Mouse (Mus musculus): Measurements from ENCODE around the gene Actr3b.
"Not testable (repeated sequence)": the region's sequence is repeated elsewhere in the genome, so short reads cannot be mapped to it uniquely, and the experiment has no call there.

Gene Actr3b

DNA sequence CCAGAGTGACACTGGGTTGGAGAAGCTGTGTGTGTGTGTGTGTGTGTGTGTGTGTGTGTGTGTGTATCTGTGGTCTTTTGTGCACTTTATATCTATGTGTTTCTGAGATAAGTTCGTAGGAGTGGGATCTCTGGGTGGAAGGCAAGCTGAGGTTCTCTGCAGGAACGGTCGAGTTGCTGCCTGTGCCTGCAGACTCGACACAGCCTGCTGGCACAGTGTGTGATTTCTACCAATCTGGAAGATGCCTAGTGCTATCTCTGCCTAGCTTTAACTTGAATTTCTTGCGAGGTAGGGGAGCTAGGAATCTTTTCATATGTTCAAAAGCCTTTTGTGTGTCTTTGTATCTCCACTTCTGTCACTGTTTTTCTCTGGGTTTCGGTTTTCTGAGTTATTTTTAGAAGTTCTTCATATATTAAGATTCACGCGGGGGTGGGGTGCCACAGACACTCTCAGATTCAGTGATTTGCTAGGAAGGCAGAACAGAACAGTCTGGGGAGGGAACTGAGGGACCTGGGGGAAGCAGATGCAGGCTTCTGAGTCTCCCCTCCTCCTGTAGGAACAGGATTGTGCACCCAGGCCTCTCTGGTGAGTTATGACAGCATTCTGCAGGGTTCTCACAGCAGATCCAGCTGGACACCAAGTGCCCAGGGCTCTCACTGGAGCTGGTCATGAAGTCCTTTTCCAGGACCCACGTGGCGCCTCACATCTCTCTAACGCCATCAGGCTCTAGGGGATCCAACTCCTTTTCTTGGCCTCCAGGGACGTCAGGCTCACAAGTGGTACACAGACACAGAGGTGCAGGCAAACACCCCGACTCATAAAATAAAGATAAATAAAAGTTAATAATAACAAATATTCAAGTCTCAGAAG is 14.4 kb downstream of the Actr3b start:
- DNase-seq (ENCODE audit: low read depth) = no peak

DNA sequence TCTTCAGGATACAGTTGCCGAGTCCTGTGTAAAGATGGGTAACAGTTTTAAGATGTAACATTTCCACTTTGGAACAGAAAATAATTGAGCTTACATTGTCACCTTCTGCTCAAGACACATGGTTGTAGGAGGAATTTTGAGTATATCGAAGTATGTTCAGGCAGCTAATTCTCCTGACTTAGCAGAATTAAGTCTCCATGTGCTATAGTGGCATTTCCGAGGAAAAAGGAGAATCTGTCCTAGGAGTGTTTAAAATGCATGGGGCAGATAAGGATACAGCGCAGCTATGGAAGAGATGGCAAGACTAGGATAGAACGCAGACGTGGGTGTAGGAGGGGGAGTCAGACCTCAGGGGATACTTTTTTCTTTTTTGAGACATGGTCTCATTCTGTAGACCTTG is 31.8 kb downstream of the Actr3b start:
- DNase-seq (ENCODE audit: low read depth) = no peak

DNA sequence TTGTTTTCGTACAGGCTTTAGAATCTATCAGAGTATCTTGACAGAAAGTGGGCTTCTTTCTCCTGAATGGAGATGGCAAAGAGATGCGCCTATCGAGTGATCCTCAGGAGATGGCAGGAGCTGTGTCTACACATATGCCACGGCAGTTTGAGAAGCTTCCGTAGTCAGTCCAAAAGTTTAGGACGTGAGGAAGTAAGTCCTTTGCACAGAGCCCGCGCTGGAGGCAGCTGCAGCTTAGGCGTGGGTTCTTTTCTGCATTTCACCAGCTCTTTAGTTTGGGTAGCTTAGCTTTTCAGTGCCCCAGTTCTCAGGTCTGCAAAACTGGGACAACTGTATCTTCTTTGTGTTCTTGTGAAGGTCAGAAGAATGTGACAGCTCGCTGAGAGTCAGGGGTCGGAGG is 38.0 kb downstream of the Actr3b start:
- DNase-seq (ENCODE audit: low read depth) = no peak

DNA sequence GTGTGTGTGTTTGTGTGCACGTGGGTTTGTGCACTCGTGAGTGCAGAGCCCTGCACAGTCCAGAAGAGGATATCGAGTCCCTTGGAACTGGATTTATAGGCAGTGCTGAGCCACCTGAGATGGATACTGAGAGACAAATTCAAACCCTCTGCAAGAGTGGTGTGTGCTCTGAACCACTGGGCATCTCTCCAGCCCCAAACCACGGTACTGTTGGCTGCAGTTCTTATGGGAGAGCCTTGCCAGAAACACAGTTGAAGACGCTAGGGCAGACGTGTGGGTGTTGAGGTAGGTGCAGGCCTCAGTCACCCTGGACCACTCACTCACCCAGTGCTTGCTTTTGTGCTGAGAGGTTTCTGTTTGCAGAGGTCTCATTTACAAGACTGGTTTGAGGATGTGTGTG is 41.1 kb downstream of the Actr3b start:
- DNase-seq (ENCODE audit: low read depth) = no peak

DNA sequence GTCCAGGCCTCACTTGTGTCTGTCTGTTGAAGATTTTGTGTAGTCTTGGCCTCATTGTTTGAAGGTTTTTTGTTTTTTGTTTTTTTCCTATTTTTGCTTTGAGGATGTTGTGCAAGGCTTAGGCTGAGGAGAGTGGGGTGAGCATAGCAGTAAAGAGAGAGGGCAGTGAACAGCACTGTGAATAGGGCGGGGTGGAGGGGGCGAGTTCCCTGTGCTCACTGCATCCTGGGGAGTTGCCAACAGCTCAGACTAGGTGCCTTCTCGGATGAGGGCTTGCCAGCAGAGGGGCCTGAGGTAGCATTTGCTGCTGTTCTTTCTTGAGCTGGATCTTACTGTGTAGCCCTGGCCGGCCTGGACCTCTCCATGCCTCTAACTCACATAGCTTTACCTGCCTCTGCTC is 41.9 kb downstream of the Actr3b start:
- DNase-seq (ENCODE audit: low read depth) = no peak

DNA sequence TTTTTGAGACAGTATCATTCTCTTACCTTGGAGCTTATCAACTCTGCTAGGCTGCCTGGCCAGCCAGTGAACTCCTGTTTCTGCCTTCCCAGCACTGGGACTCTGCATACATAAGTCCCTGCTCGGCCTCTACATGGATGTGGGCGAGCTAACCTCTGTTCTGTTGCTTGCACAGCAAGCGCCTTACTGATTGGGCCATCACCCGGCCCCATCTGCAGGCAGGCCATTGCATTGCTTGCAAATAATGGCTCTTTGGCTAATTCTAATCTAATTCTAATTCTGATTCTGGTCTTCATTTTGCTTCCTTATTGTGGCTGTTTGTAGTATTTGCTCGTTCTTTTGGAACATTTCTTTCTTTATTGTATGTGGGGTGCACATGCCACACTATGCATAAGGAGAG is 44.8 kb downstream of the Actr3b start:
- DNase-seq (ENCODE audit: low read depth) = no peak

DNA sequence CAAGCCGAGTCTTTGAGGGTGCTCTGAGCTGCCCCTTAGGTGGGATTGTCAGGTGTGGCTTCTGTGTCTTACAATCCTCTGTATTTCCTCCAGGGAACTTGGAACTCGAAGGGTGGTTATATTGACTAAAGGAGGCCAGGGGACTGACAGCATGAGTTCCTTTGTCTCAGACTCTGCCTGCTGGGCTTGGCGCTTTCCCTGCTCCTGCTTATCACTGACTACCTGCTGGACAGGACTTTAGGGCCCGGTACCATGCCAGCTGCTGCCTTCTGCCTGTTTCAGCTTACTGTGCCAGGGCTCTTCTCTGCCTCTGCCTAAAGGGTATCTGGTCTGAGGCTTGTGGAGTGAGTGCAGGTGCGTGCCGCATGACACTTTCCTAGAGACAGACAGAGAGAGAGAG is 53.1 kb downstream of the Actr3b start:
- no peak for DNase-seq (ENCODE audit: low read depth)

DNA sequence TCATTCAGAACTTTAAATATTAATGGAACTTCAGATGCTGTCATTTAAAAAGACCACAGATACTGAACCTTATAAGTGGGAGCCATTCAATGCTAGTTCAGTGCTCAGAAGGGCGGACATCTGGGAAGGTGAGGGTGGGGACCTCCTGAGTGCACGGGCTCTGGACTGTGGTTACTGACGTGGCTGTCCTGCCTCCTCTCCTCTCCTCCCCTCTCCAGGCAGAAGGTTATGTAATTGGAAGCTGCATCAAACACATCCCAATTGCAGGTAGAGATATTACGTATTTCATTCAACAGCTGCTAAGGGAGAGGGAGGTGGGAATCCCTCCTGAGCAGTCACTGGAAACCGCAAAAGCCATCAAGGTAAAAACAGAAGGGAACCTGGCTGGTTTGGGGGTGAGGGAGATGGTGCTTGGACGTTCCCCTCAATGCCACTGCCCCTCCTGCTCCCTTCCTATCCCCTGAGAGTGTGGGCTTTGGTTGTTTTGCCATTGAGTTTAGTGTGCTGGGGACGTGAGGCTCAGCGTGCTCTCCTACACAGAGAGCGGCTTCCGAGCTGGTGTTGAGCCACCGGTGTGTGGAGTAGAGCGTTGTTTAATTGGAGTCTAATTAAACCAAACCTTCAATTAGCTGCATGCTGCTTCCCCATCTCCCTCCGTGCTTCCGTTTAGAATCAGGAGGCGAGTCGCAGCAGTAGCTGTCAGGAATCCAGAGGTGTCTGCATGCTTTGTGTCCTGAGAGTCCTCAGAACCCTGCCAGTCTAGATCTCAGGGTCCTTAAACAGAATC is 69.7 kb downstream of the Actr3b start:
- no peak for DNase-seq (ENCODE audit: low read depth)

DNA sequence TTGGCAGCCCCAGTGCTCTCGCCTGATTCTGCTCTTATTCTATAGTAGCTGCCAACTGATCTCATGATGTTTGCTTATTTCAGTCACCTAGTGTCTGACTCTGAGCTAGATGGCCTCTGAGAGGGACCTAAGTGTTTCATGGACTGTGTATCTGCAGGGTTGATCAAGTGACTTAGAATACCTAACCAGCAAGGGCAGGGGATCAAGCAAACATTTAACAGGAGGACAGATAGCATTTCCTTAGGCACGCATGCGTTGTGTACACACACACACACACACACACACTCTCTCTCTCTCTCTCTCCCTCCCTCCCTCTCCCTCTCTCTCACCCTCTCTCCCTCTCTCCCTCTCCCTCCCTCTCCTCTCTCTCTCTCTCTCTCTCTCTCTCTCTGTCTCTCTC is 71.0 kb downstream of the Actr3b start:
- no peak for DNase-seq (ENCODE audit: low read depth)

DNA sequence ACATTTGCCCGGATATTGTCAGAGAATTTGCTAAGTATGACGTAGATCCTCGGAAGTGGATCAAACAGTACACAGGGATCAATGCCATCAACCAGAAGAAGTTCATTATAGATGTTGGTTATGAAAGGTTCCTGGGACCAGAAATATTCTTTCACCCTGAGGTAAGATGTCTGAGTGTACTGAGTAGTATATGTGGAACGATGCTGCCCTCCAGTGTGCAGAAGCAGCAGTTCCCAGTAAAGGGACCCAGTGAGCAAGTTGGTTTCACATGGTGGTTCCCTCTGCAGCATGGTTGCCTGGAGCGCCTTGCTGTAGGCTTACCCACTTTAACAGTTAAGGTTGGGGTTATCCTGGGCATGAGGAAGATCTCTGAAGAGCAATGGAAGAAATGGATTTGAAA is 71.8 kb downstream of the Actr3b start:
- peak; percentile 26 for DNase-seq (ENCODE audit: low read depth)

DNA sequence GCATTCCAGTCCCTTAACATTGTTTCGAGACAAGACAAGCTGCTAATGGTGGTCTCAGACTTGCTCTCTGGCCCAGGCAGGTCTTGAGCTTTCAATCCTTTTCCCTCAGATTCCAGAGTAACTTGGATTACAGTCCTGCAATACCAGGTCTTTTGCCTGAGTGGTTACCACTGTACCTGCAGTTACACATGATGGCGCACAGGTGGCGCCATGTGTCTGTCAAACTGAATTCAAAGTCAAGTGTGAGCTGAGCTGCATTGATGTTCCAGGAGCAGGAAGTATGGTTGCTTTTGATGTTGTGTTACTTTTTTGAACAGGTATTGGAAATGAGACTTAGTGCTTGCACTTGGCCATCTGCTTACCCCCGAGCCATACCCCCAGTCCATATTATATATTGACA is 79.6 kb downstream of the Actr3b start:
- DNase-seq (ENCODE audit: low read depth) = peak; percentile 5

DNA sequence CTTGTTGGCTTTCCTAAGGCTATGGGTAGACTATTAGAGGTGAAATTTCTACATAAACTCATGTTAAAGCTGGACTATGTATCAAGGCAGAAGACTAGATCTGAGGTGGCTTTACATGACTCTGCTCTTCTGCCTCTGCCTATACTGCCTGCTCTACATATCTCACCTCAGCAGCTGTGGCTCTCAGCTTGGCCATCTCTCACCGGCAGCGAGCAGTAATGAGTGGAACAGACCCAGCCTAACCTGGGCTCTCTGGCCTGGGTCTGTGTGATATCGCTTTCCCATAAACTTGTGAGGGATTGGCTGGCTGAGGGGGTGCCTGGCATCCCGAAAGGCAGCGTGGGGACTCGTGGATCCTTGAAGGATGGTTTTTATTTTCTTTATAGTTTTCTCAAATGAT is 86.8 kb downstream of the Actr3b start:
- no peak for DNase-seq (ENCODE audit: low read depth)

DNA sequence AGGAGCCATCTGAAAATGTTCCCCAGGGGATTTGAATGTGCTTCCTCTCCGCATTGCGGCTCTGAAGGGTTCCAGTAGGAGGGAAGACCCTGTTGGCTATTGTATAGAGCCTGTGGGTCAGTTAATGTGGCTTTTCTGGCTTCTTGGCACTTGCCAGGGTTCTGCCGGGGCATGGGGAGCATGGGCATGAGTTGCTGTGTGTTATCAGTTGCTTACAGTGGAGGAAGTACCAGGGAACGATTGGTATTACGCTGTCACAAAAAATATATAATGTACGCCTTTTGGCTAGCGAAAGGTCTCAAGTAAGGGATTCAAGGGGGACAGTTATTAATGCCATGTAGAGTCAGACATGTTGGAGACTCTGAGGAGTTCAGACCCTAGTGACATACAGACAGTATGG is 87.4 kb downstream of the Actr3b start:
- DNase-seq (ENCODE audit: low read depth) = no peak

DNA sequence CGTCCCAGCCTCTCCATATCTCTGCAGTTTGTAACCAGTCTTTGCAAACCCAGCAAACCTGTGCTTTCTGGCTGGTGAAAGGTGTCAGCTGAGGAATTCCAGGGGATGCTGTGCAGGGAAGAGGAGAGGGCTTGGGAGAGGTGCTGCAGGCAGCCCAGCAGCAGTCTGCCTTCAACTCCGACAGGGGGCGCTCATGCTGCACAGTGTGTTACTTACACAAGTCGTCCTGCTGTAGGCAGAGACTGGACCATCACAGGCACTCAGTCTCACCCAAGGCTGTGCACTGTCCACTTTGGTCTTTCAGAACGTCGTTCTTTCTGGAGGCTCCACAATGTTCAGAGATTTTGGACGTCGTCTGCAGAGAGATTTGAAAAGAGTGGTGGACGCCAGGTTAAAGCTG is 88.3 kb downstream of the Actr3b start:
- DNase-seq (ENCODE audit: low read depth) = peak; percentile 6

DNA sequence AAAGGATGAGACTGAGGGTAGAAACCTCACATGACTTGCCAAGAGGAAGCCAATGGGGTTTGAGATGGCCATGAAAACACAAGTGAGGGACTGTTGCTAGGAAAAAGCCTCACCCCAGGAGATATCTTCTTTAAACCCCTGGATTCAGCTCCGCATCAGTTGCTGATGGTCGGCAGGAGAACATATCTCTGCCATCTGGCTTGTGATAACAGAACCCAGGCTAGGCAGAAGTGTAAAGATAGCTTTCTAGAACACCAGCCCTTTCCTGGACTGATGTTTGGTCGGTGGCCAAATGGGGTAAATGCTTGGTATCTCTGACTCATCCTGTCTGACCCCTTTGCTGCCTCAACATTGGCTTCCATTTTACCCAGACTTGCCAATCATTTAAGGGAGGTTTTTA is 106.4 kb downstream of the Actr3b start:
- DNase-seq (ENCODE audit: low read depth) = no peak

DNA sequence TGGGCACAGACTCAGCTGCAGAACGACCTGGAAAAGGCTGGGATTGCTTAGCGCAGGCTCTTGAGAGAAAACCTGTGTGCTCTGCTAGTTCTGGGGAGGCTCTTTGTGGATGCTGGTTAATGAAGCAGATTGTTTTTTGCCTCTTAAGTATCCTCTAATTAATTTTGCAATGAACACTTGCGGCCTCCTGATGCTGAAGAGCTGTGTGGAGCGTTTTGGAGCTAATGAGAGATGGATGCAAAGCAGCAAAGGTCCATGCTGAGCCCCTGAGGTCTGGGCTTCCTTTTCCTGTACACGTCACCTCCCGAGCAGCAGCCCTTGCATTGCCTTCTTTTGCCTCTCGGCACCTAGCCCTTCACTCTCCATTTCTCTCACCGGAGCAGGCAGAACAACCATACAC is 110.1 kb downstream of the Actr3b start:
- DNase-seq (ENCODE audit: low read depth) = no peak

DNA sequence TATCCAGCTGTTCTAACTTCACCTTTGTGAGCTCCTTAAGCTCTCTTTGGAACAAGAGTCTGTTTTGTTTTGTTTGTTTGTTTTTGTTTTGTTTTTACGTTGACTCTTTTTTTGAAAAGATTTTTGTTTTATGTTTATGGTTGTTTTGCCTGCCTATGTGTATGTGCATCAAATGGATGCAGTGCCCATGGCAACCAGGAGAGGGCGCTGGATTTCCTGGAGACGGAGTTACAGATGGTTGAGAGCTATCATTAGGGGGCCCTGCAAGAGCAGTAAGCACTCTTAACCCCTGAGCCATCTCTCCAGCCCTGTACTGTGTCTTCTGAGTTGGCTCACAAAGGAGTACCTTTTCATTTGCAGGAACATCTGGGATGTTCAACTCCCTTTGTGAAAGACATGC is 110.8 kb downstream of the Actr3b start:
- DNase-seq (ENCODE audit: low read depth) = no peak

DNA sequence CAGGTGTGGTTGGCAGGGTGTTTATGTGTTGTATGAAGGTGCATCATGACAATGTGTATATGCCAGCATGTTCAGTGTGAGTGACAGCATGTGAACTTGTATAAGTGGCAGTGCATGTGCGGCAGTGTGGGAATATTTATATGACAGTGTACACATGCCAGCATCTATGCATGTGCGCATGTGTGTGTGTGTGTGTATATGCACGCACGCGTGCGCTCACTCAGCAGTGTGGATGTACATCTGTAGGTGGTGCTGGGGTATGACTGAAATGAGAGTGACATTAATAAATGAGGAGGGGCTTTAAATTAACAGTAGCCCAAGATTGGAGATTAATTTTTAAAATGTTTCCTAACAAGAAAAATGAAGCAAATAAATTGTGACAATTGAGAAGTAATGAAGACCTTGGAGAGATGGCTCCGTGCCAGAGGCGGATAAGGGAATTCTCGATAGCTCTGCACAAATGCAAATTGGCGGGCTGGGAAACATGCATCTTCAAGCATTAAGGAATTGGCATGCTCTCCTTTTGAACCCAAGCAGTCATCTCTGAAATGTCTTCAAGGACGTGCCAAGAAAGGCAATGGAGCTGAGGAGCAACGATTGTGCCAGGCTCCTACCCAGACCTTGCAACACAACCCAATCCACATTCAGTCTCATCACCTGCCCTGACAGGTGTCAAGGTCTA is 111.7 kb downstream of the Actr3b start:
- no peak for DNase-seq (ENCODE audit: low read depth)

DNA sequence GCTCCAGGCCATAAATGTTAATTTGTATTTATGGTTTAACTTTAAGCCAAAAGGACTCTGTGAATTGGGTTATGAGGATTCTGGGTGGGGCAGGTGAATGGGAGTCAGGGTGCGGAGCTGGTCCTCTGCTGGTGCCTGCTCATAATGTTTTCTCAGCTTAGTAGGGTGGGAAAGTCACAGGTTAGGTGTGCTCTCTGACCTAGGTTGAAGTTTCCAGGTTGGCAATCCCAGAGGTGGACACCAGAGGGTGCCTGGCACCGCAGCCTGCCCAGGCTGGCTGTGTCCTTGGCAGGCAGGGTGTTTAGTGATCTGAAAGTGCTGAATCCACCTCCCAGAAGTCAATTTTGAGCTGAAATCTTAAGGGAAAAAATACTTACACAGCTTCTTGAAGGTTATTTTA is 113.2 kb downstream of the Actr3b start:
- no peak for DNase-seq (ENCODE audit: low read depth)

DNA sequence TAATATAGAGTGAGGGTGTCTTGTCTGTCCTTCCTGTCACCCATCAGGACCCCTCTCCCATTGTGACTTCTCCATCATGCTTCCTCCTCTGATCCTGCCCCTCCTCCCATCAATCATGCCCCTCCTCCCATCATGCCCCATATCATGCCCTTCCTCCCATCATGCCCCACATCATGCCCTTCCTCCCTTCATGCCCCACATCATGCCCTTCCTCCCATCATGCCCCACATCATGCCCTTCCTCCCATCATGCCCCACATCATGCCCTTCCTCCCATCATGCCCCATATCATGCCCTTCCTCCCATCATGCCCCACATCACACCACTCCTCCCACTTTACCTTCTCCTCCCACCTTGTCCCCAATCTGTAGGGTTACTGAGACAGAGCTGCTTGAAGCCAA is 116.1 kb downstream of the Actr3b start:
- DNase-seq (ENCODE audit: low read depth) = not testable (repeated sequence)

DNA sequence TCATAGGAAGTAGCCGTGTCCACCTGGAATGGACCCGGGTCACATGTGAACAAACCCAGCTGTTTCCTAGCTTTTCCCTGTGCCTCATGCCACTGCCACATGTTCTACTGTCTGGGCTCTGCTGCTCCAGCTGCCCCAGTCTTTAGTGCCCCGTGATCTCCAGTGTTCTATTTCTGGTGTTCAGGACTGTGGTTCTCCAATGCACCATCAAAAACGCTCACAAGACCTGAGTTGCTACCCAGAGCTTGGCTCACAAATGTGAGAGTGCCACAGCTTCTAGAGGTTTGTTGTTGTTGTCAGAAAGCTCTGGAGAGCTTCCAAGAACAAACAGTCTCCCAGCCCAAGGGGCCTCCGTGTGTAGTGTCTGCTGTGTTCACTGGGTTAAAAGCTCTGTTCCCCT is 117.5 kb downstream of the Actr3b start:
- no peak for DNase-seq (ENCODE audit: low read depth)

DNA sequence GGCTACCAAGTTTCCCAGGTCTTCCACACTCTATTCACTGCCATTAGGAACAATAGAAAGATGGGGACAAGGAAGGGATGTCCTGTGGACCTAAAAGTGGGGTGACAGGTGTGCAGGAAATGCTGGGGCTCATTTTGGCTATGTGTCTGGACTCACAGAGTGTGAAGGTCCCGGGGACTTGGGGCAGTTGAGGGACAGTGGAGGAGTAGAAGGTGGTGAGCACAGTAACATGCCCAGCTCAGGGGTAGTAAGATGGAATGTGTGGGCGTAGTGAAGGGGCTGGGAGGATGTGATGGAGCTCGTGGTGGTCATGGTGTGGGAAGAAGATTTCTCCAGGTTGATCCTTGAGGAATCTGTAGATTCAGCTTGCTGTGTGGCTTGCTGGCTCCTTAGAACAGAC is 118.2 kb downstream of the Actr3b start:
- no peak for DNase-seq (ENCODE audit: low read depth)

DNA sequence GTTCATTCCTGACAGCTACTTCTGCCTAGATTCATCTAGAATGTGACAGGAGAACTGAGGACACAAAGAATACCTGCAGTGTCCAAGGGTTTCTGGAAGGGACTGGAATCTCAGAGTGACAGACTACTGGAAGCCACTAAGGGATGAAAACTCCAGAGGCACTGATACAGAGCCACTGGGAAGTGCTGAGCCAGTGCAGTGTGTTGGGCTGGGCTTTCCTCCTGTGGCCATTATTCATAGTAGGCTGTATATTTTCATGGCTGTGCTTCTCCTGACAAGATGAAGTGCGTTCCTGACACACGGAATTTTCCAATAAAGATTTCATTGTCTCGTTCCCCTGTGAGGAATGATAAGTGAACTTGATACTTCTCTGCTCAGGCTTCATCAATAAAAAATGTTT is 126.9 kb downstream of the Actr3b start:
- DNase-seq (ENCODE audit: low read depth) = no peak

All from c-Kit-positive CD71-negative TER-119-negative erythroid progenitor cells, embryonic 14.5 days (primary cell).